Mouse (Mus musculus): ENCODE data around the gene Fam92b. TPM values are rescaled to one million over a fixed set of nuclear protein-coding genes. Genes with fewer than 3 reads are reported as not detected.
A peak's percentile ranks its signal among the peaks of the same experiment; 100 is the strongest.

Fam92b gene
- polyA plus RNA-seq, 1 experiment from 2014 or later: 2.4 TPM

- Histone ChIP-seq H3K4me1 (ENCODE audit: control insufficient read depth, insufficient read depth, low read length) (no peaks in the 10 kb centered on the region), H3K4me2 (ENCODE audit: low read length) (no peak overlapping the region), H3K27me3 (replicated peaks; ENCODE audit: control insufficient read depth, insufficient read depth, low read length) (no peaks in the 10 kb centered on the region), H3K9ac (ENCODE audit: low read length) (no peak overlapping the region), H3K9me3 (replicated peaks; ENCODE audit: control insufficient read depth, low read length) (no peaks in the 10 kb centered on the region), H3K27ac (ENCODE audit: low read depth, low read length) (no peak overlapping the region), H3K36me3 (ENCODE audit: control insufficient read depth, insufficient read depth, low read length) (peaks cover 7% of the 10 kb centered on the region), H3K4me3 (ENCODE audit: low read depth, low read length) (no peak overlapping the region)
- ATAC-seq: no peak
- WGBS: 74% methylated on average over 9 of the region's 9 CpGs
- DNase-seq (ENCODE audit: low spot score): no peak
These were observed 26.1 kb downstream of the Fam92b start for GRCm38 (mm10) chr8:120151151-120151550.

GRCm38 (mm10) chr8:120150028-120150427 lies 27.2 kb downstream of the Fam92b start:
- DNase-seq (ENCODE audit: low spot score) (no peak), ATAC-seq (no peak)
- WGBS: 80% methylated on average over 12 of the region's 12 CpGs
- Histone ChIP-seq H3K4me2 (ENCODE audit: low read length) (no peak overlapping the region), H3K27me3 (replicated peaks; ENCODE audit: control insufficient read depth, insufficient read depth, low read length) (no peaks in the 10 kb centered on the region), H3K9ac (ENCODE audit: low read length) (no peak overlapping the region), H3K4me3 (ENCODE audit: low read depth, low read length) (no peak overlapping the region), H3K4me1 (ENCODE audit: control insufficient read depth, insufficient read depth, low read length) (peaks cover 3% of the 10 kb centered on the region), H3K27ac (ENCODE audit: low read depth, low read length) (no peak overlapping the region), H3K36me3 (ENCODE audit: control insufficient read depth, insufficient read depth, low read length) (peaks cover 7% of the 10 kb centered on the region), H3K9me3 (replicated peaks; ENCODE audit: control insufficient read depth, low read length) (no peaks in the 10 kb centered on the region)

- WGBS: 63% methylated on average over 1 of the region's 1 CpGs
- no peak overlapping the region for H3K27ac ChIP-seq (ENCODE audit: low read depth, low read length)
- ATAC-seq (no peak), DNase-seq (ENCODE audit: low spot score) (no peak)
- peaks cover 19% of the 10 kb centered on the region for H3K4me1 ChIP-seq (ENCODE audit: control insufficient read depth, insufficient read depth, low read length)
- no peaks in the 10 kb centered on the region for H3K27me3 ChIP-seq (replicated peaks; ENCODE audit: control insufficient read depth, insufficient read depth, low read length)
- H3K4me2 ChIP-seq (ENCODE audit: low read length): no peak overlapping the region
- no peak overlapping the region for H3K4me3 ChIP-seq (ENCODE audit: low read depth, low read length)
- no peaks in the 10 kb centered on the region for H3K36me3 ChIP-seq (ENCODE audit: control insufficient read depth, insufficient read depth, low read length)
- H3K9me3 ChIP-seq (replicated peaks; ENCODE audit: control insufficient read depth, low read length): no peaks in the 10 kb centered on the region
- H3K9ac ChIP-seq (ENCODE audit: low read length): no peak overlapping the region
These were observed 31.2 kb downstream of the Fam92b start for GRCm38 (mm10) chr8:120146051-120146450.

- 63% methylated on average over 12 of the region's 12 CpGs for WGBS
- DNase-seq (ENCODE audit: low spot score): peak; percentile 44
- H3K9me3 ChIP-seq (replicated peaks; ENCODE audit: control insufficient read depth, low read length): no peaks in the 10 kb centered on the region
- peak overlapping the region; percentile 77 for H3K27ac ChIP-seq (ENCODE audit: low read depth, low read length)
- H3K4me1 ChIP-seq (ENCODE audit: control insufficient read depth, insufficient read depth, low read length): peaks cover 19% of the 10 kb centered on the region
- no peaks in the 10 kb centered on the region for H3K27me3 ChIP-seq (replicated peaks; ENCODE audit: control insufficient read depth, insufficient read depth, low read length)
- 0 out of 2 replicates have a peak overlapping the region, but pooled peaks have one; percentile 3 for H3K9ac ChIP-seq (ENCODE audit: low read length)
- H3K4me2 ChIP-seq (ENCODE audit: low read length): no peak overlapping the region
- H3K4me3 ChIP-seq (ENCODE audit: low read depth, low read length): no peak overlapping the region
- H3K36me3 ChIP-seq (ENCODE audit: control insufficient read depth, insufficient read depth, low read length): no peaks in the 10 kb centered on the region
- peak; percentile 78 for ATAC-seq
These were observed 32.5 kb downstream of the Fam92b start for GRCm38 (mm10) chr8:120144652-120145301.

- ATAC-seq (peak; percentile 82), DNase-seq (ENCODE audit: low spot score) (peak; percentile 51)
- H3K9me3 ChIP-seq (replicated peaks; ENCODE audit: control insufficient read depth, low read length): no peaks in the 10 kb centered on the region
- no peak overlapping the region for H3K4me2 ChIP-seq (ENCODE audit: low read length)
- H3K36me3 ChIP-seq (ENCODE audit: control insufficient read depth, insufficient read depth, low read length): no peaks in the 10 kb centered on the region
- H3K4me3 ChIP-seq (ENCODE audit: low read depth, low read length): no peak overlapping the region
- H3K9ac ChIP-seq (ENCODE audit: low read length): no peak overlapping the region
- peak overlapping the region; percentile 77 for H3K27ac ChIP-seq (ENCODE audit: low read depth, low read length)
- H3K4me1 ChIP-seq (ENCODE audit: control insufficient read depth, insufficient read depth, low read length): peaks cover 19% of the 10 kb centered on the region
- no peaks in the 10 kb centered on the region for H3K27me3 ChIP-seq (replicated peaks; ENCODE audit: control insufficient read depth, insufficient read depth, low read length)
- 54% methylated on average over 15 of the region's 15 CpGs for WGBS
These were observed 33.2 kb downstream of the Fam92b start for GRCm38 (mm10) chr8:120143911-120144651.

- Histone ChIP-seq H3K4me3 (ENCODE audit: low read depth, low read length) (no peak overlapping the region), H3K4me1 (ENCODE audit: control insufficient read depth, insufficient read depth, low read length) (peaks cover 29% of the 10 kb centered on the region), H3K27me3 (replicated peaks; ENCODE audit: control insufficient read depth, insufficient read depth, low read length) (no peaks in the 10 kb centered on the region), H3K27ac (ENCODE audit: low read depth, low read length) (no peak overlapping the region), H3K9me3 (replicated peaks; ENCODE audit: control insufficient read depth, low read length) (no peaks in the 10 kb centered on the region), H3K4me2 (ENCODE audit: low read length) (no peak overlapping the region), H3K36me3 (ENCODE audit: control insufficient read depth, insufficient read depth, low read length) (no peaks in the 10 kb centered on the region), H3K9ac (ENCODE audit: low read length) (no peak overlapping the region)
- DNase-seq (ENCODE audit: low spot score): no peak
- no peak for ATAC-seq
- 66% methylated on average over 3 of the region's 3 CpGs for WGBS
These were observed 36.5 kb downstream of the Fam92b start for GRCm38 (mm10) chr8:120140769-120141168.

GRCm38 (mm10) chr8:120138958-120139357 lies 38.3 kb downstream of the Fam92b start:
- WGBS: 85% methylated on average over 2 of the region's 2 CpGs
- Histone ChIP-seq H3K4me3 (ENCODE audit: low read depth, low read length) (no peak overlapping the region), H3K36me3 (ENCODE audit: control insufficient read depth, insufficient read depth, low read length) (no peaks in the 10 kb centered on the region), H3K27ac (ENCODE audit: low read depth, low read length) (no peak overlapping the region), H3K9me3 (replicated peaks; ENCODE audit: control insufficient read depth, low read length) (no peaks in the 10 kb centered on the region), H3K4me2 (ENCODE audit: low read length) (no peak overlapping the region), H3K9ac (ENCODE audit: low read length) (no peak overlapping the region), H3K27me3 (replicated peaks; ENCODE audit: control insufficient read depth, insufficient read depth, low read length) (no peaks in the 10 kb centered on the region), H3K4me1 (ENCODE audit: control insufficient read depth, insufficient read depth, low read length) (peaks cover 17% of the 10 kb centered on the region; the same call in 1 of the 2 replicates)
- DNase-seq (ENCODE audit: low spot score) (no peak), ATAC-seq (no peak)

- DNase-seq (ENCODE audit: low spot score) (peak; percentile 88), ATAC-seq (peak; percentile 90)
- 34% methylated on average over 7 of the region's 7 CpGs for WGBS
- Histone ChIP-seq H3K27ac (ENCODE audit: low read depth, low read length) (peak overlapping the region; percentile 61), H3K9ac (ENCODE audit: low read length) (no peak overlapping the region), H3K4me2 (ENCODE audit: low read length) (no peak overlapping the region), H3K36me3 (ENCODE audit: control insufficient read depth, insufficient read depth, low read length) (no peaks in the 10 kb centered on the region), H3K4me1 (ENCODE audit: control insufficient read depth, insufficient read depth, low read length) (peaks cover 11% of the 10 kb centered on the region; the same call in 1 of the 2 replicates), H3K27me3 (replicated peaks; ENCODE audit: control insufficient read depth, insufficient read depth, low read length) (no peaks in the 10 kb centered on the region), H3K9me3 (replicated peaks; ENCODE audit: control insufficient read depth, low read length) (no peaks in the 10 kb centered on the region), H3K4me3 (ENCODE audit: low read depth, low read length) (no peak overlapping the region)
These were observed 40.6 kb downstream of the Fam92b start for GRCm38 (mm10) chr8:120136618-120137017.

- ATAC-seq: no peak
- H3K9ac ChIP-seq (ENCODE audit: low read length): no peak overlapping the region
- no peak overlapping the region for H3K4me3 ChIP-seq (ENCODE audit: low read depth, low read length)
- H3K36me3 ChIP-seq (ENCODE audit: control insufficient read depth, insufficient read depth, low read length): no peaks in the 10 kb centered on the region
- DNase-seq (ENCODE audit: low spot score): no peak
- no peak overlapping the region for H3K4me2 ChIP-seq (ENCODE audit: low read length)
- H3K27me3 ChIP-seq (replicated peaks; ENCODE audit: control insufficient read depth, insufficient read depth, low read length): no peaks in the 10 kb centered on the region
- 89% methylated on average over 7 of the region's 7 CpGs for WGBS
- no peak overlapping the region for H3K27ac ChIP-seq (ENCODE audit: low read depth, low read length)
- H3K4me1 ChIP-seq (ENCODE audit: control insufficient read depth, insufficient read depth, low read length): peaks cover 11% of the 10 kb centered on the region; the same call in 1 of the 2 replicates
- no peaks in the 10 kb centered on the region for H3K9me3 ChIP-seq (replicated peaks; ENCODE audit: control insufficient read depth, low read length)
These were observed 41.6 kb downstream of the Fam92b start for GRCm38 (mm10) chr8:120135687-120136086.

Measured in forebrain, embryonic 14.5 days (tissue).